Mouse (Mus musculus) lung, adult 2 months (tissue): ENCODE results near the gene Cog3.

Experiments used
- CTCF ChIP-seq: fragments of 200-500 bp; IDR thresholded peaks from 2 replicates; pipeline ENCODE4 v1.5.1; 2011; ENCODE audit warnings: mild to moderate bottlenecking, low read length, control low read depth; ENCODE audit not compliant: insufficient read depth
- POLR2A ChIP-seq: fragments of 200-500 bp; IDR thresholded peaks from 2 replicates; pipeline ENCODE4 v1.6.1; 2011; ENCODE audit warnings: low read depth, mild to moderate bottlenecking, control low read depth, low read length, borderline replicate concordance; ENCODE audit errors: extremely low read depth

DNA sequence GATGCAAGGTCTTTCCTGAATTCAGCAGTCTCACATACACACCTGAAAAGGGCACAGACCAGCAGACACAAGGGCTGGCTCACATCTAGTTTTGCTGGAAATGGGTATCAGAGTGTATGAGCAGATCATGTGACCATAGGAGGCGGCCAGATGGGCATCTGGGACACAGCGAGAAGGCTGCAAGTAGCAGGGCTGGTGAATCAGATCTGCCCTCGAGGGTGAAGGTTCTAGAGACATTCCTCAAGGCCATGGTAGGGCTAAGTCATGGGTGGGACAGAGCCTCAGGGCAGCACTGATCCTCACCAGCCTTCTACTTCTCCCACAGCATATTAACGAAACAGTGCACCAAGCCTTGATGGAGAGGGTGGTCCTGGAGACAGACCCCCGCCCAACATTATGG is 58.2 kb downstream of the Cog3 start:
- TF ChIP-seq POLR2A = no peak
- TF ChIP-seq CTCF = no peak
